In the genomic region with DNA sequence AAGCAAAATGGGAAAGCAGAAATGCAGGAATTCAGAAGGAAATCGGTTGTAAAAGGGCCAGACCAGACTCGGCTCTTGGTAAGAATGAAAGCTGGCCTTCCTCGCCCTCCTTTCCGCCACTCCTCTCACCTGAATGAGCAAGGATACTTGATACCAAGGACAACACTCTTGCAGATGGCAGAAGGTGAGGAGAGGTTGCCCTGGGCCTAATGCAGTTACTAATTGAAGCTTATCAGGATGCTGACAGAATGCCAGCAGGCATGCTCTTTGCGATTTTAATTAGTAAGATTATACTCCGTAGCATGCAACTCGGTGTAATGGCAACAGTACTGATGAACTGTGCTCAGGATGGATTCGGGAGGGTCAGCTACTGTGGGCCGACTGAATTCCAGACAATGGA, we compare ENCODE assay signal across 13 mouse cellular contexts.
"Had no signal": no experiment of that assay in that cellular context is flagged by ENCODE, and none has a peak within 500 bp of the region (broad histone marks: within the 10 kb centered on the region; RNA-seq: fewer than 3 reads in every experiment).

No protein-coding gene starts in this region.

- DNase-seq: kidney, postnatal 25 days; lung, embryonic 14.5 days; lung, postnatal 10 days; lung, postnatal 4 days; midbrain, embryonic 14.5 days; right cerebral cortex, postnatal 4 days; spleen, adult 18-20 months; thymus, adult 18-20 months; thymus, postnatal 14 days had no signal

- H3K27ac ChIP-seq: limb, embryonic 15.5 days; liver, embryonic 12.5 days; midbrain, embryonic 10.5 days; neural tube, embryonic 15.5 days had no signal

- H3K4me1 ChIP-seq: liver, embryonic 12.5 days had no signal

- H3K4me3 ChIP-seq: limb, embryonic 15.5 days; liver, embryonic 12.5 days; midbrain, embryonic 10.5 days; neural tube, embryonic 15.5 days had no signal

- H3K9ac ChIP-seq: limb, embryonic 15.5 days; liver, embryonic 12.5 days; lung, embryonic 14.5 days; neural tube, embryonic 15.5 days had no signal

- H3K4me2 ChIP-seq: limb, embryonic 15.5 days; liver, embryonic 12.5 days; lung, embryonic 14.5 days; neural tube, embryonic 15.5 days had no signal

- ATAC-seq: liver, embryonic 12.5 days had no signal

- H3K27me3 ChIP-seq: limb, embryonic 15.5 days; liver, embryonic 12.5 days; neural tube, embryonic 15.5 days had no signal

- H3K36me3 ChIP-seq: limb, embryonic 15.5 days; liver, embryonic 12.5 days; midbrain, embryonic 10.5 days; neural tube, embryonic 15.5 days had no signal

- H3K9me3 ChIP-seq: limb, embryonic 15.5 days; liver, embryonic 12.5 days; midbrain, embryonic 10.5 days; neural tube, embryonic 15.5 days had no signal
